Mouse (Mus musculus): ENCODE data around the gene Psma6. TPM values are rescaled to one million over a fixed set of nuclear protein-coding genes. Genes with fewer than 3 reads are reported as not detected.

Psma6 gene
- polyA plus RNA-seq, 1 experiment from 2014 or later, result 434 TPM

GRCm38 (mm10) chr12:55445583-55445982 lies 61.6 kb downstream of the Psma6 start:
- peaks cover 17% of the 10 kb centered on the region for H3K4me1 ChIP-seq
- no peak overlapping the region for H3K4me2 ChIP-seq (replicated peaks)
- H3K27ac ChIP-seq (replicated peaks), result no peak overlapping the region
- H3K27me3 ChIP-seq, result no peaks in the 10 kb centered on the region
- WGBS, result 90% methylated on average over 4 of the region's 4 CpGs
- no peak for ATAC-seq (ENCODE audit: low FRiP score, low read depth)
- no peak overlapping the region for H3K9ac ChIP-seq (replicated peaks)
- H3K4me3 ChIP-seq, result no peak overlapping the region
- H3K36me3 ChIP-seq, result no peaks in the 10 kb centered on the region
- no peaks in the 10 kb centered on the region for H3K9me3 ChIP-seq

- 0 out of 2 replicates have a peak overlapping the region, but pooled peaks have one; percentile 1 for H3K4me2 ChIP-seq (replicated peaks)
- no peak overlapping the region for H3K4me3 ChIP-seq
- H3K27ac ChIP-seq (replicated peaks), result peak overlapping the region; percentile 76
- no peak overlapping the region for H3K9ac ChIP-seq (replicated peaks)
- H3K4me1 ChIP-seq, result peaks cover 17% of the 10 kb centered on the region
- no peaks in the 10 kb centered on the region for H3K27me3 ChIP-seq
- H3K36me3 ChIP-seq, result no peaks in the 10 kb centered on the region
- no peak; the same call in none of the 2 replicates for ATAC-seq (ENCODE audit: low FRiP score, low read depth)
- H3K9me3 ChIP-seq, result no peaks in the 10 kb centered on the region
- WGBS, result 79% methylated on average over 4 of the region's 4 CpGs
Observed at GRCm38 (mm10) chr12:55446366-55446745, 62.3 kb downstream of the Psma6 start.

GRCm38 (mm10) chr12:55446746-55447395 lies 62.8 kb downstream of the Psma6 start:
- 0 out of 2 replicates have a peak overlapping the region, but pooled peaks have one; percentile 1 for H3K4me2 ChIP-seq (replicated peaks)
- H3K4me1 ChIP-seq, result peaks cover 17% of the 10 kb centered on the region
- no peak overlapping the region for H3K9ac ChIP-seq (replicated peaks)

GRCm38 (mm10) chr12:55447396-55447760 lies 63.4 kb downstream of the Psma6 start:
- Histone ChIP-seq H3K36me3 (no peaks in the 10 kb centered on the region), H3K4me1 (peaks cover 17% of the 10 kb centered on the region), H3K9ac (replicated peaks) (no peak overlapping the region), H3K4me2 (replicated peaks) (no peak overlapping the region), H3K4me3 (no peak overlapping the region), H3K27ac (replicated peaks) (peak overlapping the region; percentile 76; the same call in 1 of the 2 replicates), H3K9me3 (no peaks in the 10 kb centered on the region), H3K27me3 (no peaks in the 10 kb centered on the region)
- WGBS, result 88% methylated on average over 11 of the region's 11 CpGs
- no peak for ATAC-seq (ENCODE audit: low FRiP score, low read depth)

More at GRCm38 (mm10) chr12:55446746-55447395, 62.8 kb downstream of the Psma6 start:
- Histone ChIP-seq H3K27ac (replicated peaks) (peak overlapping the region; percentile 76), H3K36me3 (no peaks in the 10 kb centered on the region), H3K4me3 (no peak overlapping the region), H3K27me3 (no peaks in the 10 kb centered on the region), H3K9me3 (no peaks in the 10 kb centered on the region)
- peak; percentile 85 for ATAC-seq (ENCODE audit: low FRiP score, low read depth)
- WGBS, result 44% methylated on average over 13 of the region's 13 CpGs

- H3K9me3 ChIP-seq, result no peaks in the 10 kb centered on the region
- 69% methylated on average over 2 of the region's 2 CpGs for WGBS
- ATAC-seq (ENCODE audit: low FRiP score, low read depth), result no peak
- no peak overlapping the region for H3K4me3 ChIP-seq
- H3K27ac ChIP-seq (replicated peaks), result no peak overlapping the region
- no peaks in the 10 kb centered on the region for H3K27me3 ChIP-seq
- peaks cover 17% of the 10 kb centered on the region for H3K4me1 ChIP-seq
- no peaks in the 10 kb centered on the region for H3K36me3 ChIP-seq
- no peak overlapping the region for H3K4me2 ChIP-seq (replicated peaks)
- H3K9ac ChIP-seq (replicated peaks), result no peak overlapping the region
Observed at GRCm38 (mm10) chr12:55448457-55448856, 64.4 kb downstream of the Psma6 start.

- Histone ChIP-seq H3K9me3 (no peaks in the 10 kb centered on the region), H3K27ac (replicated peaks) (no peak overlapping the region), H3K4me1 (peaks cover 17% of the 10 kb centered on the region), H3K9ac (replicated peaks) (no peak overlapping the region), H3K36me3 (no peaks in the 10 kb centered on the region), H3K4me3 (no peak overlapping the region), H3K4me2 (replicated peaks) (no peak overlapping the region), H3K27me3 (no peaks in the 10 kb centered on the region)
- 86% methylated on average over 2 of the region's 2 CpGs for WGBS
- ATAC-seq (ENCODE audit: low FRiP score, low read depth), result no peak
Observed at GRCm38 (mm10) chr12:55449048-55449447, 65.0 kb downstream of the Psma6 start.

- Histone ChIP-seq H3K9ac (replicated peaks) (no peak overlapping the region), H3K27ac (replicated peaks) (no peak overlapping the region), H3K27me3 (no peaks in the 10 kb centered on the region), H3K4me2 (replicated peaks) (no peak overlapping the region), H3K4me1 (peaks cover 17% of the 10 kb centered on the region), H3K9me3 (no peaks in the 10 kb centered on the region), H3K36me3 (no peaks in the 10 kb centered on the region), H3K4me3 (no peak overlapping the region)
- 62% methylated on average over 16 of the region's 16 CpGs for WGBS
- no peak for ATAC-seq (ENCODE audit: low FRiP score, low read depth)
Observed at GRCm38 (mm10) chr12:55450421-55450820, 66.4 kb downstream of the Psma6 start.

- ATAC-seq (ENCODE audit: low FRiP score, low read depth), result no peak
- H3K9ac ChIP-seq (replicated peaks), result no peak overlapping the region
- H3K4me1 ChIP-seq, result no peaks in the 10 kb centered on the region
- no peaks in the 10 kb centered on the region for H3K9me3 ChIP-seq
- 0 out of 2 replicates have a peak overlapping the region, but pooled peaks have one; percentile 6 for H3K27ac ChIP-seq (replicated peaks)
- H3K4me2 ChIP-seq (replicated peaks), result no peak overlapping the region
- 67% methylated on average over 5 of the region's 5 CpGs for WGBS
- no peak overlapping the region for H3K4me3 ChIP-seq
- no peaks in the 10 kb centered on the region for H3K36me3 ChIP-seq
- no peaks in the 10 kb centered on the region for H3K27me3 ChIP-seq
Observed at GRCm38 (mm10) chr12:55452839-55453238, 68.8 kb downstream of the Psma6 start.

- Histone ChIP-seq H3K36me3 (no peaks in the 10 kb centered on the region), H3K4me2 (replicated peaks) (no peak overlapping the region), H3K9me3 (no peaks in the 10 kb centered on the region), H3K9ac (replicated peaks) (no peak overlapping the region), H3K27ac (replicated peaks) (no peak overlapping the region), H3K27me3 (no peaks in the 10 kb centered on the region), H3K4me1 (no peaks in the 10 kb centered on the region), H3K4me3 (no peak overlapping the region)
- 74% methylated on average over 4 of the region's 4 CpGs for WGBS
- ATAC-seq (ENCODE audit: low FRiP score, low read depth), result no peak
Observed at GRCm38 (mm10) chr12:55453924-55454323, 69.9 kb downstream of the Psma6 start.

- no peak for ATAC-seq (ENCODE audit: low FRiP score, low read depth)
- H3K36me3 ChIP-seq, result no peaks in the 10 kb centered on the region
- H3K9ac ChIP-seq (replicated peaks), result no peak overlapping the region
- no peaks in the 10 kb centered on the region for H3K27me3 ChIP-seq
- 90% methylated on average over 10 of the region's 10 CpGs for WGBS
- no peaks in the 10 kb centered on the region for H3K9me3 ChIP-seq
- H3K27ac ChIP-seq (replicated peaks), result no peak overlapping the region
- no peak overlapping the region for H3K4me2 ChIP-seq (replicated peaks)
- H3K4me3 ChIP-seq, result no peak overlapping the region
- H3K4me1 ChIP-seq, result no peaks in the 10 kb centered on the region
Observed at GRCm38 (mm10) chr12:55455206-55455605, 71.2 kb downstream of the Psma6 start.

GRCm38 (mm10) chr12:55456136-55456535 lies 72.1 kb downstream of the Psma6 start:
- no peak overlapping the region for H3K4me3 ChIP-seq
- WGBS, result 58% methylated on average over 3 of the region's 3 CpGs
- no peaks in the 10 kb centered on the region for H3K4me1 ChIP-seq
- no peak for ATAC-seq (ENCODE audit: low FRiP score, low read depth)
- no peaks in the 10 kb centered on the region for H3K9me3 ChIP-seq
- no peaks in the 10 kb centered on the region for H3K27me3 ChIP-seq
- H3K27ac ChIP-seq (replicated peaks), result no peak overlapping the region
- no peak overlapping the region for H3K4me2 ChIP-seq (replicated peaks)
- no peak overlapping the region for H3K9ac ChIP-seq (replicated peaks)
- no peaks in the 10 kb centered on the region for H3K36me3 ChIP-seq

GRCm38 (mm10) chr12:55456893-55457292 lies 72.9 kb downstream of the Psma6 start:
- 93% methylated on average over 5 of the region's 5 CpGs for WGBS
- Histone ChIP-seq H3K9ac (replicated peaks) (no peak overlapping the region), H3K36me3 (no peaks in the 10 kb centered on the region), H3K9me3 (no peaks in the 10 kb centered on the region), H3K4me2 (replicated peaks) (no peak overlapping the region), H3K27me3 (no peaks in the 10 kb centered on the region), H3K27ac (replicated peaks) (no peak overlapping the region), H3K4me1 (no peaks in the 10 kb centered on the region), H3K4me3 (no peak overlapping the region)
- no peak for ATAC-seq (ENCODE audit: low FRiP score, low read depth)

- Histone ChIP-seq H3K27ac (replicated peaks) (no peak overlapping the region), H3K4me1 (peaks cover 10% of the 10 kb centered on the region), H3K9me3 (no peaks in the 10 kb centered on the region), H3K27me3 (no peaks in the 10 kb centered on the region), H3K9ac (replicated peaks) (no peak overlapping the region), H3K36me3 (no peaks in the 10 kb centered on the region), H3K4me3 (no peak overlapping the region), H3K4me2 (replicated peaks) (no peak overlapping the region)
- no peak for ATAC-seq (ENCODE audit: low FRiP score, low read depth)
- 86% methylated on average over 8 of the region's 8 CpGs for WGBS
Observed at GRCm38 (mm10) chr12:55459739-55460138, 75.7 kb downstream of the Psma6 start.

Measured in midbrain, embryonic 12.5 days (tissue).